Mouse (Mus musculus) urinary bladder, postnatal 10 days (tissue): ENCODE data around the gene Gm20431.

Experiments
- DNase-seq: peaks from one replicate; pipeline ENCODE4 v3.0.0; 2022; ENCODE audit warnings: low spot score

Gm20431 gene

GRCm38 (mm10) chr2:167569934-167570651 lies 91.2 kb downstream of the Gm20431 start:
- no peak for DNase-seq

GRCm38 (mm10) chr2:167568112-167568511 lies 93.2 kb downstream of the Gm20431 start:
- no peak for DNase-seq

DNA sequence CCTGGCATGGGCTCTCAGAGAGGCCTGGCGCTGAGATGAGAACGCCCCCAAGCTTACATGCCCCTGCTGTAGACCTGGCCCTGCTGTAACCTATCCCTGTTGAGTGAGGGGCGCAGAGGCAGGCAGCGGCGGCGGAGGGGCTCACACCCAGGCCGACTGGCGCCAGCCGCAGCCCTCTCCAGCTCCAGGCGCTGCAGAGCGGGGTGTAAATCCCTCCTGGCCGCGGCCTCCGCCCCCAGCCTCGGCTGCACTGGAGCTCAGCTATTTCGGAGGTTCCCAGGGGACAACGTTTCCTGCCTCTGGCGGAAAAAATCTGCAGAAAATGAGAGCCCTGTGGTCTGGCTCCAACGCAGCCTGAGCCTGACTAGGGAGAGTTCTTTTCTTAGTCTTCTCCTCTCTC lies 95.6 kb downstream of the Gm20431 start:
- DNase-seq: no peak

GRCm38 (mm10) chr2:167565312-167565656 lies 96.0 kb downstream of the Gm20431 start:
- no peak for DNase-seq

DNA sequence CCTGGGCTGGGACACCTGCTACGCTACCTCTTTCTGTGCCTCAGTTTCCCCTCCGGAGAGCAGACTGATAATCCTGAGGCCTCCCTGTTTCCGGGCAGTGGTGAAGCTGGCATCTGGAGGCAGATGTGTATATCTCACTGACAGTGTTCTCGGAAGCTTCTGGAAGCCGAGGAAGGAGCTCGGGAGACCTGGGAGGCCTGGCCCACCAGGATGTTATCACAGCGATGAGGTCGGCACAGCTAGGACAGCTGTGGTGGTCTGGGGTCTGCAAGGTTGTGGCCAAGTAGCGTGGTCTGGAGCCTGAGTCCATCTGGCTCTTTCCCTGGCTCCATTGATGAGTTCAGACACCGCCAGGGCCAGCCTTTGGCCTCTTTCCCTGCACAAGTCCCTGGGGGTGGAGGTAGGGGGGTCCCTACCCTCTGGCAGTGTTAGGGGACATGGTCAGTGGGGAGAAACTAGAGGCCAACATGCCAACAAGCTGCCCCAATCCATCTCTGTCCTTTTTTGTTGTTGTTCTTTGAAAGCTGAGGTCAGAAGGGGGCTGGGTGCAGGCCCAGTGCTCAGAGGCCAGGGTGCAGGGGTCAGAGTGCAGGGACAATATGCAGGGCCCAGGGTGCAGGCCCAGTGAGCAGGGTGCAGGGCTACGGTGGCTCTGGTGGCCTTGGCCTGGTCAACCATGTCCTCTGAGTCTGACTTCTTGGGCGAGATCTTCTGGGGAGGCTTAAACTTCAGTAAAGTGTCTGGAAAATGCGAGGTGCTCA lies 96.6 kb downstream of the Gm20431 start:
- no peak for DNase-seq

DNA sequence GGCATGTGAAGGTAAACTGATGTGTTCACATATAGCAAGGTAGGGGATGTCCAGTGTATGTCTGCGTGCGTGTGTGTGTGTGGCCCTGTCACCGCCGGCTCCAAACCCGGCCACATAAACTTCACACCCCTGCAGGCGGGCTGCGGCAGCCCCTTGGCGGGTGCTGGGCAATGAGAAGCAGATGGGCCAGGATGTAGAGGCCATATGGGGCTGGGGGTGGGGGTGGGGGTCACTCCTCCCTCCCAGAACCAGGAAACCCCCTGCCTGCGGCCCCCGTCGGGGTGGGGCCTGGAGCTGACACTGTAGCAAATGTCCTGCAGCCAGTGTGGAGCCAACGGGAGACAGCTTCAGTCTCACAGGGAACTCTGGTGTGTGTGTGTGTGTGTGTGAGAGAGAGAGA lies 97.6 kb downstream of the Gm20431 start:
- DNase-seq: no peak

DNA sequence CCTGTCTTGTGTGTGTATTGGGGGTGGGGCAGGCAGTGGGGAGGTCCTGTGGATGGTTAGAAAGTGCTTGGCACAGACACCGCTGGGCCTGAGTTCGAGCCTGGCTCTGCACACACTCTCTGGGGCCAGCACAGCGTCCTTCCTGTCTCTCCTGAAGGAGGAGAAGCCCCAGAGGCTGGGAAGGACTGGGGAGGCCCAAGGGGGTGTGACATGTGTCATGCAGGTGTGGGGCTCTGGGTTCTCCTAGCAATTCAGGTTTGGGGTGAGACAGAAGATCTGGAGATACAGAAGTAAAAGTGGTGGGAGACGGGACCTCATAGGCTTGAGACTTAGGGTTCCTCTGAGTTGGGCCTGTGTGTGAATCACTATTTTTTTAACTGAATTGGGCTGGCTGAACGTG lies 98.3 kb downstream of the Gm20431 start:
- no peak for DNase-seq

DNA sequence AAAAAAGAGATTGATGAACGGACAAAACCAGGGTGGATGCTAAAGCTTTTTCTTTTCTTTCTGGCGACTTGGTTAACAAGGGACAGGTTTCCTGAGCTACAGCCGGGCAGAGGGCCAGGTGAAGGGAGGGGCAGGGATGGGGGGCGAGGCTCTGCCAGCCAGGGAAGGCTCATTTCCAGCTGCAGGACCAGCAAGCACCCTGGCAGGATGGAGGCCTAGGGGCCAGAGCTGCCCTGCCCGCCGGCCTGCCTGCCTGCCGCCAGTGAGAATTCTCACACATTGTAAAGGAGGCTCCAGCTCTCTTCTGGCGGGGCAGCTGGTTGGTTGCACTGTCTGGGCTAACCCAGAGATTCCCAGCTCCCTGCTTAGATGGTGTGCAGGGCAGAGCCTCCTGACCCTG lies 99.2 kb downstream of the Gm20431 start:
- DNase-seq: no peak

GRCm38 (mm10) chr2:167559413-167559812 lies 101.9 kb downstream of the Gm20431 start:
- DNase-seq: no peak
